Mouse (Mus musculus) hindbrain, embryonic 10.5 days (tissue): ENCODE data around the gene 5830411N06Rik. TPM values are rescaled to one million over a fixed set of nuclear protein-coding genes. Genes with fewer than 3 reads are reported as not detected.

Experiments used
- DNase-seq: peaks from one replicate; pipeline ENCODE4 v3.0.0-alpha.2; 2017; ENCODE audit warnings: low spot score
- H3K27ac ChIP-seq: fragments of 300-500 bp; sonication (generic); 2 replicates; pipeline ENCODE4 v1.5.1; 2016; ENCODE audit warnings: mild to moderate bottlenecking, moderate library complexity
- H3K27me3 ChIP-seq: fragments of 300-500 bp; sonication (generic); 2 replicates; pipeline ENCODE4 v1.6.1; 2016; ENCODE audit warnings: mild to moderate bottlenecking; ENCODE audit not compliant: poor library complexity, insufficient read depth, severe bottlenecking
- H3K36me3 ChIP-seq: fragments of 300-500 bp; sonication (generic); 2 replicates; pipeline ENCODE4 v1.6.1; 2016; ENCODE audit warnings: mild to moderate bottlenecking, moderate library complexity
- H3K4me1 ChIP-seq: fragments of 300-500 bp; sonication (generic); replicated peaks from 2 replicates; pipeline ENCODE4 v1.6.1; 2016; ENCODE audit warnings: mild to moderate bottlenecking
- H3K4me3 ChIP-seq: fragments of 300-500 bp; sonication (generic); 2 replicates; pipeline ENCODE4 v1.5.1; 2016; ENCODE audit warnings: mild to moderate bottlenecking, moderate library complexity
- H3K9me3 ChIP-seq: fragments of 300-500 bp; sonication (generic); 2 replicates; pipeline ENCODE4 v1.6.1; 2016; ENCODE audit warnings: mild to moderate bottlenecking, moderate library complexity
- WGBS: fragments of 180-500 bp; shearing (Covaris S2); methylation state at CpG from one replicate; pipeline ENCODE4 v1.1.7; 2016; 5-methylcytosine and 5-hydroxymethylcytosine counted together
- polyA plus RNA-seq: library from polyadenylated mRNA; unstranded; fragments of >200 nt; fragmentation: Nextera tagmentation; extraction: Ambion mirVana; gene quantifications from 2 replicates; pipeline ENCODE4 v1.2.1, GENCODE M21; 2016

5830411N06Rik gene
- polyA plus RNA-seq, 1 experiment from 2014 or later = not detected

GRCm38 (mm10) chr7:140253780-140254299 lies 6.8 kb downstream of the 5830411N06Rik start:
- H3K4me1 ChIP-seq = no peaks in the 10 kb centered on the region
- no peak overlapping the region for H3K27ac ChIP-seq
- H3K4me3 ChIP-seq = no peak overlapping the region
- 85% methylated on average over 7 of the region's 7 CpGs for WGBS
- H3K27me3 ChIP-seq = no peaks in the 10 kb centered on the region
- no peaks in the 10 kb centered on the region for H3K9me3 ChIP-seq
- no peak for DNase-seq
- no peaks in the 10 kb centered on the region for H3K36me3 ChIP-seq

GRCm38 (mm10) chr7:140295746-140296145 lies 48.7 kb downstream of the 5830411N06Rik start:
- no peaks in the 10 kb centered on the region for H3K9me3 ChIP-seq
- H3K27me3 ChIP-seq = no peaks in the 10 kb centered on the region
- no peaks in the 10 kb centered on the region for H3K36me3 ChIP-seq
- WGBS = 91% methylated on average over 9 of the region's 9 CpGs
- DNase-seq = no peak
- no peak overlapping the region for H3K4me3 ChIP-seq
- H3K4me1 ChIP-seq = no peaks in the 10 kb centered on the region
- no peak overlapping the region for H3K27ac ChIP-seq

- H3K4me1 ChIP-seq = no peaks in the 10 kb centered on the region
- H3K27me3 ChIP-seq = no peaks in the 10 kb centered on the region
- DNase-seq = no peak
- 81% methylated on average over 6 of the region's 6 CpGs for WGBS
- no peaks in the 10 kb centered on the region for H3K36me3 ChIP-seq
- no peaks in the 10 kb centered on the region for H3K9me3 ChIP-seq
- H3K27ac ChIP-seq = no peak overlapping the region
- no peak overlapping the region for H3K4me3 ChIP-seq
Measured at GRCm38 (mm10) chr7:140296876-140297275, 49.8 kb downstream of the 5830411N06Rik start.

- no peak for DNase-seq
- H3K9me3 ChIP-seq = no peaks in the 10 kb centered on the region
- no peaks in the 10 kb centered on the region for H3K4me1 ChIP-seq
- no peak overlapping the region for H3K4me3 ChIP-seq
- no peaks in the 10 kb centered on the region for H3K36me3 ChIP-seq
- H3K27ac ChIP-seq = no peak overlapping the region
- no peaks in the 10 kb centered on the region for H3K27me3 ChIP-seq
- 87% methylated on average over 3 of the region's 3 CpGs for WGBS
Measured at GRCm38 (mm10) chr7:140299416-140299815, 52.3 kb downstream of the 5830411N06Rik start.

- H3K4me1 ChIP-seq = no peaks in the 10 kb centered on the region
- H3K27me3 ChIP-seq = no peaks in the 10 kb centered on the region
- no peaks in the 10 kb centered on the region for H3K9me3 ChIP-seq
- H3K36me3 ChIP-seq = no peaks in the 10 kb centered on the region
- no peak overlapping the region for H3K4me3 ChIP-seq
- 83% methylated on average over 3 of the region's 3 CpGs for WGBS
- no peak for DNase-seq
- no peak overlapping the region for H3K27ac ChIP-seq
Measured at GRCm38 (mm10) chr7:140319861-140320385, 72.8 kb downstream of the 5830411N06Rik start.

- no peak within 1 kb of the TSS for H3K27ac ChIP-seq
- H3K27me3 ChIP-seq = no peaks in the 10 kb centered on the region
- DNase-seq = no peak
- no peaks in the 10 kb centered on the region for H3K36me3 ChIP-seq
- H3K4me3 ChIP-seq = no peak within 1 kb of the TSS
- H3K4me1 ChIP-seq = no peaks in the 10 kb centered on the region
- H3K9me3 ChIP-seq = no peaks in the 10 kb centered on the region
- WGBS = 69% methylated on average over 1 of the region's 1 CpGs
Measured at GRCm38 (mm10) chr7:140320558-140320957, 73.5 kb downstream of the 5830411N06Rik start, which contains the start of gene Olfr525. Gene Olfr525, plus strand, starts transcription at chr7:140320858.

- Histone ChIP-seq H3K36me3 (no peaks in the 10 kb centered on the region), H3K4me1 (no peaks in the 10 kb centered on the region), H3K27ac (no peak overlapping the region), H3K9me3 (no peaks in the 10 kb centered on the region), H3K4me3 (no peak overlapping the region), H3K27me3 (no peaks in the 10 kb centered on the region)
- no peak for DNase-seq
Measured at GRCm38 (mm10) chr7:140321135-140321534, 74.1 kb downstream of the 5830411N06Rik start.

- Histone ChIP-seq H3K9me3 (0 out of 2 replicates have a peak, but pooled peaks cover 3% of the 10 kb centered on the region), H3K27ac (no peak overlapping the region), H3K4me1 (no peaks in the 10 kb centered on the region), H3K27me3 (no peaks in the 10 kb centered on the region), H3K36me3 (no peaks in the 10 kb centered on the region), H3K4me3 (no peak overlapping the region)
- 63% methylated on average over 1 of the region's 1 CpGs for WGBS
- DNase-seq = no peak
Measured at GRCm38 (mm10) chr7:140329766-140330304, 82.8 kb downstream of the 5830411N06Rik start.

- WGBS = 68% methylated on average over 2 of the region's 2 CpGs
- DNase-seq = no peak
Measured at GRCm38 (mm10) chr7:140333717-140334116, 86.6 kb downstream of the 5830411N06Rik start, which contains the start of gene Olfr527. Gene Olfr527, plus strand, starts transcription at chr7:140334017.

More at GRCm38 (mm10) chr7:140333717-140334116, 86.6 kb downstream of the 5830411N06Rik start, which contains the start of gene Olfr527:
- Histone ChIP-seq H3K4me3 (no peak within 1 kb of the TSS), H3K27ac (no peak within 1 kb of the TSS), H3K9me3 (no peaks in the 10 kb centered on the region), H3K27me3 (no peaks in the 10 kb centered on the region), H3K4me1 (no peaks in the 10 kb centered on the region), H3K36me3 (no peaks in the 10 kb centered on the region)

Other genes with a start within 250 kb of the 5830411N06Rik start
- gene Zfp511, start 210.9 kb upstream of the 5830411N06Rik start, polyA plus RNA-seq = 48.3 and 53.1 TPM in 2 replicates
- 82.2 and 82.5 TPM in 2 replicates for gene Tubgcp2, start 210.6 kb upstream of the 5830411N06Rik start, polyA plus RNA-seq
- 95.9 and 105 TPM in 2 replicates for gene Msx3, start 198.2 kb upstream of the 5830411N06Rik start, polyA plus RNA-seq
- 2.7 and 7.2 TPM in 2 replicates for gene Caly, start 164.7 kb upstream of the 5830411N06Rik start, polyA plus RNA-seq
- not detected in 2 replicates for gene Prap1, start 153.9 kb upstream of the 5830411N06Rik start, polyA plus RNA-seq
- 13.6 and 17.9 TPM in 2 replicates for gene Fuom, start 144.8 kb upstream of the 5830411N06Rik start, polyA plus RNA-seq
- gene Paox, start 131.5 kb upstream of the 5830411N06Rik start, polyA plus RNA-seq = 15.7 and 21.7 TPM in 2 replicates
- 153 and 156 TPM in 2 replicates for gene Echs1, start 130.8 kb upstream of the 5830411N06Rik start, polyA plus RNA-seq
- 29.4 and 30.1 TPM in 2 replicates for gene Mtg1, start 109.7 kb upstream of the 5830411N06Rik start, polyA plus RNA-seq
- 0.46 and 1.4 TPM in 2 replicates for gene Sprn, start 92.4 kb upstream of the 5830411N06Rik start, polyA plus RNA-seq
- not detected in 2 replicates for gene Olfr522, start 82.5 kb upstream of the 5830411N06Rik start, polyA plus RNA-seq
- gene Olfr523, start 74.1 kb upstream of the 5830411N06Rik start, polyA plus RNA-seq = not detected in 2 replicates
- not detected in 2 replicates for gene Olfr524, start 41.3 kb upstream of the 5830411N06Rik start, polyA plus RNA-seq
- not detected in 2 replicates for gene Cd163l1, start 29.0 kb upstream of the 5830411N06Rik start, polyA plus RNA-seq
- not detected in 2 replicates for gene Olfr525, start 73.6 kb downstream of the 5830411N06Rik start, polyA plus RNA-seq
- gene Olfr527, start 86.7 kb downstream of the 5830411N06Rik start, polyA plus RNA-seq = not detected in 2 replicates
- gene Olfr60, start 114.4 kb downstream of the 5830411N06Rik start, polyA plus RNA-seq = not detected in 2 replicates
- not detected in 2 replicates for gene Olfr530, start 129.0 kb downstream of the 5830411N06Rik start, polyA plus RNA-seq
- not detected in 2 replicates for gene Olfr531, start 155.6 kb downstream of the 5830411N06Rik start, polyA plus RNA-seq
- gene Olfr532, start 174.4 kb downstream of the 5830411N06Rik start, polyA plus RNA-seq = not detected in 2 replicates
- gene Olfr533, start 216.1 kb downstream of the 5830411N06Rik start, polyA plus RNA-seq = not detected in 2 replicates
- gene Olfr535, start 236.9 kb downstream of the 5830411N06Rik start, polyA plus RNA-seq = not detected in 2 replicates